15 mouse cellular contexts compared by ENCODE assay signal in the genomic region with DNA sequence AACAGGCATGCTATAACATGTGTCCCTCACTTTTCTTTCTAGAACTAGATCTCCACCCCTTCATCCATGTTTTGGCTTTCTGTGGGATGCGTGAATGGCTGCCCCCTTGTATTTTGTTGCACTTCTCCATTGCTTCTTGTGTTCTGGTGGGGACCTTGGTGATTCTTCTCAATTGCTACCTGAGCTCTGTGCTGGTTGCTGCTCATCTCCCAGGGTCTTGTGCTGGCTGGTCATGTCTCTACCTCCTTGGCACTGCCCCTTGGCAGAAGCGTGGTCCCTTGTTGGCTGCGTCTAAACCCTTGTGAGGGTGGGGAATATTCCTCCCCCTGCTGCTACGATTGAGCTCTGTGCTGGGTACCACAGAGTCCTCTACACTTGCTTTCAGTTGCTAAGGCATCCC.
"Had no signal": no experiment of that assay in that cellular context is flagged by ENCODE, and none has a peak within 500 bp of the region (broad histone marks: within the 10 kb centered on the region; RNA-seq: fewer than 3 reads in every experiment).

No protein-coding gene starts in this region.

- H3K27me3 ChIP-seq: kidney, embryonic 15.5 days; midbrain, embryonic 12.5 days; neural tube, embryonic 13.5 days had no signal

- H3K4me3 ChIP-seq: kidney, embryonic 15.5 days; limb, embryonic 10.5 days; midbrain, embryonic 12.5 days; neural tube, embryonic 13.5 days had no signal

- H3K4me2 ChIP-seq: kidney, embryonic 15.5 days; midbrain, embryonic 12.5 days; neural tube, embryonic 13.5 days had no signal

- H3K9ac ChIP-seq: kidney, embryonic 15.5 days; midbrain, embryonic 12.5 days; neural tube, embryonic 13.5 days had no signal

- DNase-seq: kidney, adult 2 months; kidney, postnatal 14 days; lung, adult 2 months; lung, postnatal 4 days; retina, postnatal 1 day; right cerebral cortex, postnatal 4 days; spleen, adult 18-20 months; thymus, adult 18-20 months; thymus, postnatal 25 days had no signal

- H3K27ac ChIP-seq: kidney, embryonic 15.5 days; limb, embryonic 10.5 days; midbrain, embryonic 12.5 days; neural tube, embryonic 13.5 days had no signal

- H3K4me1 ChIP-seq: limb, embryonic 10.5 days; midbrain, embryonic 12.5 days had no signal

- H3K36me3 ChIP-seq: limb, embryonic 10.5 days; midbrain, embryonic 12.5 days; neural tube, embryonic 13.5 days had no signal

- H3K9me3 ChIP-seq: kidney, embryonic 15.5 days; limb, embryonic 10.5 days; midbrain, embryonic 12.5 days; neural tube, embryonic 13.5 days had no signal

- ATAC-seq: lung, postnatal 0 days; midbrain, embryonic 16.5 days had no signal
